Mouse (Mus musculus) R1 (cell line): ENCODE measurements around the gene Ppfibp1.

Experiments used
- DNase-seq: peaks from one replicate; pipeline ENCODE4 v3.0.0-alpha.2; 2018; ENCODE audit warnings: low read depth, low spot score

The Ppfibp1 gene

GRCm38 (mm10) chr6:146958694-146959093 lies 70.4 kb downstream of the Ppfibp1 start:
- no peak for DNase-seq

GRCm38 (mm10) chr6:146959908-146960680 lies 71.8 kb downstream of the Ppfibp1 start:
- peak; percentile 13 for DNase-seq

DNA sequence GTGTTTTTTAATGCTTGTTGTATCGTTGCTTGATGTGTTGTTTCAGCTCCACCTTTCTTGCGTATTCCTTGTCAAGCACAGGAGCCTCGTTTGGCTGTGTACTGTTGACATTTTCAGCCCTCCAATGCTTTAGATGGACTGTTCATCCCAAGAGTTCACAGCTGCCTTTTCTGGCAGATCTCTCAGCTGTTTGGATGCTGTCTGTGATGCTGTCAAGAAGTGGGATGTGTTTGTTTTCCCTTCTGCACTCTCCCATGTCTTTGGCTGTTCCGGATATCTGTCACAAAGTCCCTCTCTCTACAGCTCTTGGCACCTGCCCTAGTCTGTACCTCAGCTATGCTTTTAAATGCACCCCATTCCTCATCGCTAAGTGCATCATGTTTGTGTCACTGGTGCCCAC lies 72.7 kb downstream of the Ppfibp1 start:
- DNase-seq = no peak

DNA sequence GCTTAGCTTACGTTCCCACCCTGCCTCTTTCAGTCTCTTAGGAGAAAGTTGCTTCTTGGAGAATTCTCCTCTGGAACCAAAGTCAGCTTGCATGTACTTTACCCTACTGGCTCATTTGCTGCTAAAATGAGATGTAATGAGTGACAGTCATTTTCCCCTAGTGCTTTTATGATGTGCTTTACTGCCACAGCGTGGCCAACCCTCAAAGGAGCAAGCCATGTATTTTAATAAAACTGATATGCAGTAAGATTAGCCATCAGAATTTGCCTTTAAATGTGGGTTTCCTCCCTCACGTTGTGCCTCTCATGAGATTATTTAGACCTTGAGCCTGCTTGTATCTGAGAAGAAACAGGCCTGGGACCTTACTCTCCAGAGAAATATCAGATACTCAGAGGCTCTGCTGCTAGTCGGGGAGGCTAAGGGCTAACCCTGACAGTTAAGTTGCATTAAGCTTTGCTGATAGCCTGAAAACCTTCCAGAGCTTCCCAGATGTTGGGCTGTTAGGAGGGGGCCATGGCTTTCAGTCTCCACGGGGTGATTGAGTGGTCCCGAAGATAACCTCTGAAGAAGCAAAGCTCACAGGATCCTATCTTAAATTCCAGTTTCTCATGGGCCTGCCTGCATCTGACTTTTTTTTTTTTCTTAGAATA lies 73.7 kb downstream of the Ppfibp1 start:
- no peak for DNase-seq

- DNase-seq = no peak
Measured at GRCm38 (mm10) chr6:146963396-146964150, 75.3 kb downstream of the Ppfibp1 start.

DNA sequence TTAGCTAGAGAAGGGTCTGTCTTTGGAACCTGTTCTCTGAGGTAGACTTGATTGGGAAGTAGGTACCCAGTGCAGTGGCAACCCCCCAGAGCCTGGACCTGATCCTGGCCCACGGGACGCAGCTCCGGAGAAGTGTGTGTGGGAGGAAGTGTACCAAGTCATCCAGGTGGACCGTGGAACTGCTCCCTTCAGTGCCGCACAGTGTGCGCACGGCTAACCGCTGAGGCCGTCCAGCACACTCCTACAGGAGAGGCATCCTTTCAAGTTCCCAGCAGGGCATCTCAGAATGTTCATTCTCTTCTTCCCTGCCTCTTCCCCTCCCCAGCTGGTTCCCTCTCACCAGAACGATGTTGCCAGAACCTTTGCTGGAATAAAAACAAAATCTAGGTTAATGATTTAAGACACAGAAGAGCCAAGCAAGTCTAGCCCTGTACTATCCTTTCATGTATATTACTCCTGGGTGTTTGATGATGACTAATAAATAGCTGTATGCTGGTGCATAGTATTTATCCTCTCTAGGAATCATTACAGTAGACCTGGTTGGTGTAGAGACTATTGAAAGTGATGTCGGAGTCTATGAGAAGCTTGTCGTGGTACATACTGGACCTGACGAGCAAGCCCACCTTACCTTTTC lies 77.0 kb downstream of the Ppfibp1 start:
- DNase-seq = no peak

GRCm38 (mm10) chr6:146966446-146967019 lies 78.2 kb downstream of the Ppfibp1 start:
- DNase-seq = no peak

DNA sequence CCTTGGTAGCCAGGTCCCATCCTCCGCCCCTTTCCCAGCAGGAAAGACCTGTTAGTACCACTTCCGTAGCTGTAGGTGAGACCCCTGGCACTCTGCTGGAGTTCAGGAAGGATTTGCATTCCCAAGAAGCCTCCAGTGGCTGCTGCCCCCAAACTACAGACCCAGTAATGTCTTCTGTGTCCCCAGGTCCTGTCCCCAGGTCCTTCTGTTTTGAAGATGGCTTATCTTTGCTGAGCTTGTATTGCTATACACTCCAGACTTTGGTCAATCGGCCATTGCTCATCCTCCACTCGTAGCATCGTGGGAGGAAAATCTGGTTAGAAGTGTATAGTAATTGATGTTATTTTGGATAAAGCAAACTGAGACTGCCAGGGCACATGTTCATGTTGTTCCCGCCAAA lies 79.5 kb downstream of the Ppfibp1 start:
- no peak for DNase-seq

DNA sequence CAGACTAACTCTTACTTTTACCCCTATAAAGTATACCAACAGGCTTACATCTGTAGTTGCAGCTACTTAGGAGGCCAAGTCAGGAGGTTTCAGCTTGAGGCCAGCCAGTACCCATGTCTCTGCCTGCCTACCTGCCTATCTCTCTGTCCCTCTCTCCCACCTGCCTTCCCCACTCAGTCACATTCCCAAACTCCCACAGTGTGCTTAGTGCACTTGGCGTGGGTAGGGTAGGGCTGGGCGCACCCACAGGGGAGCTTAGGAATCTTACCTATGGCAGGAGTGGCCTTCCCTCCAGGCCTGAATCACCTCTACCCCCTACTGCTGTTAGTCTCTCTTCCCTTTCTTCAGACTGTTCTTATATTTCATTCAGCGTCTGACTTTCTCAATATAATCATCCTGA lies 82.5 kb downstream of the Ppfibp1 start:
- DNase-seq = peak; percentile 66

- no peak for DNase-seq
Measured at GRCm38 (mm10) chr6:146971366-146971765, 83.1 kb downstream of the Ppfibp1 start.

GRCm38 (mm10) chr6:146972009-146972408 lies 83.7 kb downstream of the Ppfibp1 start:
- DNase-seq = no peak

GRCm38 (mm10) chr6:146972740-146973139 lies 84.5 kb downstream of the Ppfibp1 start:
- DNase-seq = no peak

DNA sequence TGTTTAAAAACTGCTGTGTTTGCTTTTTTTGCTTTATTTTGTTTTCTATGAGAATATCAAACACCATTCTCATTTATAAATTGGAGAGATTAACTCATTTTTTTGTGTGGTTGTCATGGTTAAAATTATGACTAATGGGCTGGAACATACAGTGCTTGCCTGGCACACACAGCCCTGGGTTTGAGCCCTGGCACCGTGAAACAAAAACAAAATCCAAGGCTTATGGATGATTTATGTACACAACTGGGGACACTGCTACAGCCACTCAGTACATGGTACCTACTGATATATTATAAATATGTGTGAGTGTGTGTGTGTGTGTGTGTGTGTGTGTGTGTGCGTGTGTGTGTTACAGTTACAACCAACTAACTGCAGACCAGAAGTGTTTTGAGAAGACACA lies 85.1 kb downstream of the Ppfibp1 start:
- DNase-seq = no peak

GRCm38 (mm10) chr6:146973830-146974229 lies 85.5 kb downstream of the Ppfibp1 start:
- no peak for DNase-seq

- no peak for DNase-seq
Measured at GRCm38 (mm10) chr6:146976446-146976845, 88.2 kb downstream of the Ppfibp1 start.

GRCm38 (mm10) chr6:146978691-146979114 lies 90.4 kb downstream of the Ppfibp1 start:
- no peak for DNase-seq

- DNase-seq = no peak
Measured at GRCm38 (mm10) chr6:146979115-146979744, 90.9 kb downstream of the Ppfibp1 start.

- DNase-seq = no peak
Measured at GRCm38 (mm10) chr6:146979953-146980352, 91.7 kb downstream of the Ppfibp1 start.

- no peak for DNase-seq
Measured at GRCm38 (mm10) chr6:146981249-146981835, 93.1 kb downstream of the Ppfibp1 start.

DNA sequence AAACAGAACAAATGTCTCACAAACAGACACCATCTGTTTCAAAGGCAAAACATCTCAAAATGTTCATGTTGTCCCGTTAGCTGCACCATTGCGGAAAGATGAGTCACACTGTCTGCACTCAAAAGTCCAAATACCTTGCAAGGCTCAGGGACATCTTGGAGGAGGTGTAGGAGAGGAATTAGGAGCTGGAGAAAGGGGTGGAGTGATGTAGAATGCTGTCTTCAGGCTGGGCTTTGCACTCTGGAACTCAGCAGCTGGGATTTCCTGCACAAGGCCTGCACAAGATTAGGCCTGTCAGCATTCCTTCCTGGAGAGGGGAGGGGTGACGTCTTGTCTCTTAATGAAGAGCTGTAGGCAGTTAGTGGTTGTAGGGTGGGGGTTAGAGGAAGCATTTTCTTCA lies 96.3 kb downstream of the Ppfibp1 start:
- peak; percentile 14 for DNase-seq

- DNase-seq = peak; percentile 54
Measured at GRCm38 (mm10) chr6:146994236-146994635, 105.9 kb downstream of the Ppfibp1 start.
